Mouse (Mus musculus): ENCODE data around the gene Gm5678.

DNA sequence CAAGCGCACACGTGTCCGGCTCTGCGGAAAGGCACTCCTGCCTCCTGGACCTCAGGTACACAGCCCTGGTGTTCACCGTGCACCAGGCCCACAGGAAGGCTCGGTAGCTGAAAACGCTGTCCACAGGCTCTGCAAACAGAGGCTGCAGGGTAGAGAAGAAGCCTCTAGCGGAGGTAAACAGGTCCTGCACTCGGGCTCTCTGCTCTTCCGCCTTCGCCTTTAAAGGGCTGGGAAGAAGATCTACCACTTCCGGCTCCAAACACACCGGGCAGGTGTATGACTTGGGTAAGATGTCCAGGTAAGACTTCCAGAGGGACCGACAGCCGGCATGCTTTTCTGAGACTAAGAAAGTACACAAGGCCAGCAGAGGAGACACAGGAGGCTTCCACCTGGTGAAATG is 37.0 kb upstream of the Gm5678 start:
- TF ChIP-seq CTCF (IDR thresholded peaks at IDR 0.05; ENCODE audit: low read depth) = no peak
- no peak for TF ChIP-seq EP300 (IDR thresholded peaks at IDR 0.05; ENCODE audit: low read depth)
